ENCODE assay signal across 14 mouse cellular contexts in the genomic region with DNA sequence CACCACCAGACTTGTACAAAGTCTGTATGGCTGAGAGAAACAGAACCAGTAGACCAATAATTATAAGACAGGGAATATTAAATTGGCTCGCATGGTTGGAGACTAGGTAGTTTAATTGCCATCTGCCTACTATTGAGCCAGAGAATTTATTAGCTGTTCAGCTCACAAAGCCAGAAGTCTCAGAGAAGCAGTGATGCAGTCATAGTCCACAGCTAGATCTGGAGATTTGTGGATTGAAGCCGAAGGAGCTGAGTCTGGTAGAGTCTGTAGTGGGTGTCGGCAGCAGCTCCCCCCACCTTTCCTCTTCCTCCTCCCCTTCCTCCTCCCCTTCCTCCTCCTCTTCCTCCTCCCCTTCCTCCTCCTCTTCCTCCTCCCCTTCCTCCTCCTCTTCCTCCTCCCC.
"Had no signal": no experiment of that assay in that cellular context is flagged by ENCODE, and none has a peak within 500 bp of the region (broad histone marks: within the 10 kb centered on the region; RNA-seq: fewer than 3 reads in every experiment).

No protein-coding gene starts in this region.

- H3K27ac ChIP-seq: kidney, embryonic 15.5 days; liver, embryonic 15.5 days; midbrain, embryonic 15.5 days; neural tube, embryonic 15.5 days had no signal

- H3K36me3 ChIP-seq: midbrain, embryonic 15.5 days had no signal

- DNase-seq: kidney, adult 2 months; kidney, postnatal 14 days; layer of hippocampus, adult 9-11 months; layer of hippocampus, postnatal 36 days; lung, adult 2 months; lung, postnatal 36 days; right cerebral cortex, adult 18-20 months; right cerebral cortex, postnatal 25 days; thymus, postnatal 4 days had no signal

- H3K4me3 ChIP-seq: kidney, embryonic 15.5 days; liver, embryonic 15.5 days; megakaryocyte, embryonic 14.5 days; midbrain, embryonic 15.5 days; neural tube, embryonic 15.5 days had no signal
